Mouse (Mus musculus): Measurements from ENCODE around the gene Agps.

DNA sequence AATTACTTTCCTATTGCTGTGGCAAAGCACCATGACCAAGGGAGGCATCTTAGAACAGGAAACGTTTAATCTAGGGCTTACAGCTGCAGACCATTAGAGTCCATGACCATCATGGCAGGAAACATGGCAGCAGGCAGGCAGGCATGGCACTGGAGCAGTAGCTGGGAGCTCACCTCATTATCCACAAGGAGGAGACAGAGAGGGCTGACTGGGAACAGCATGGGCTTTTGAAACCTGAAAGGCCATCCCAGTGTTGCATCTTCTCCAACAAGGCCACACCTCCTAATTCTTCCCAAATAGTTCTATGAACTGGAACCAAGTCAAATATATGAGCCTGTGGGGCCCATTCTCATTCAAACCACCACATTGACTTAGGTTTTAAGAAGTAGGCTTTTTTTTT is 68.3 kb downstream of the Agps start:
- TF ChIP-seq CTCF (IDR thresholded peaks at IDR 0.05; ENCODE audit: low read depth): peak; percentile 22
- no peak for TF ChIP-seq EP300 (IDR thresholded peaks at IDR 0.05; ENCODE audit: low read depth)

Data from heart, postnatal 0 days (tissue).